Mouse (Mus musculus): Measurements from ENCODE around the gene Muc5b.
"Not testable (repeated sequence)": the region's sequence is repeated elsewhere in the genome, so short reads cannot be mapped to it uniquely, and the experiment has no call there.

Gene Muc5b

DNA sequence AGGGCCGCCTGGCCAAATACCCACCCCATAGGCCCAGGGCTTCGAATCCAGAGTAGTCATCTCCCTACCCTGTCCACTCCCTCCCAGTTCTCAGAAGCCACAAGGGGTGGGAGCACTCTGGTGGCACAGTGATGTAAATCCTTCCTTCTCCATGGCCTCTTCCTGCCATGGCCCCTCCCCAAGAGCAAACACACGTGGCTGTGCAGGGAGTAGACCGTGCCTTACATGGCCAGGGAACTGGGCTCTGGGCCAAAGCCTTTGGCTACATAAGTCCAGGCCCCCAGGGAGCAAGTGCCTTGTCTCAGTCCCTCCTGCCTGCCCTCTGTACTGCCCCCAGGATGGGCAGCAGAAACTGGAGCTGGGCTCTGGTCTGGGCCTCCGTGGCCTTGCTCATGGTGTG lies at the start of gene Muc5b:
Gene Muc5b, plus strand, starts transcription at position 292 of the 400 bp plus-strand sequence.
- DNase-seq (ENCODE audit: low spot score in 2 of 2): no peak

DNA sequence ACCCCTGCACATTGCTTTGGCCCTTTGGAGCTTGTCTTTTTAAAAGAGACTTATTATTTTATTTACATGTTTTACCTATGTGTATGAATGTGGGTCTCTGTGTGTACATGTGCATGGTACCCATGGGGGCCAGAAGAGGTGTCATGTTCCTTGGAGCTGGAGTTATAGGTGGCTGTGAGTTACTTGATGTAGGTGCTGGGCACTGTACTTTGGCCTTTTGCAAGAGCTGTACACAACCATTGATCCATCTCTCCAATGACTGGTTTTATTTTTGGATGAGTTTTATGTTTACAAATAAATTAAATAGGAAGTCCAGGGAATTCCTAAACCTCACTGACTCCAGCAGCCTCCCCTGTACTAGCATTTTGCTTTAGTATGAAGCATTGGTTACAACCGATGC lies 44.6 kb upstream of the Muc5b start:
- DNase-seq (ENCODE audit: low spot score in 2 of 2): no peak

DNA sequence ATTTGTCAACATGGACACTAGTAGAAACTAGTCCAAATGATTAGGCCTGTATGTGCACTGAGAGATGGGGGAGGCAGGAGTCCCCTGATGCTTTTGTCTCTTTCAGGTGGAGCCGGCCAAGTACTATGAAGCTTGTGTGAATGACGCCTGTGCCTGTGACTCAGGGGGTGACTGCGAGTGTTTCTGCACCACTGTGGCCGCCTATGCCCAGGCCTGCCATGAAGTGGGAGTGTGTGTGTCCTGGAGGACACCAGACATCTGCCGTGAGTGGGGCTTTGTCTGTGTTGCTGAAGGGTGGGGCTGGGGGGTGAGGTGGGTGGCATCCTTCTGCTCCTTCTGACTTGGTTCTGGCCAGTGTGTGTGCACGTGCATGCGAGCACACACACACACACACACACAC lies 35.7 kb upstream of the Muc5b start:
- DNase-seq (ENCODE audit: low spot score in 2 of 2): no peak

DNA sequence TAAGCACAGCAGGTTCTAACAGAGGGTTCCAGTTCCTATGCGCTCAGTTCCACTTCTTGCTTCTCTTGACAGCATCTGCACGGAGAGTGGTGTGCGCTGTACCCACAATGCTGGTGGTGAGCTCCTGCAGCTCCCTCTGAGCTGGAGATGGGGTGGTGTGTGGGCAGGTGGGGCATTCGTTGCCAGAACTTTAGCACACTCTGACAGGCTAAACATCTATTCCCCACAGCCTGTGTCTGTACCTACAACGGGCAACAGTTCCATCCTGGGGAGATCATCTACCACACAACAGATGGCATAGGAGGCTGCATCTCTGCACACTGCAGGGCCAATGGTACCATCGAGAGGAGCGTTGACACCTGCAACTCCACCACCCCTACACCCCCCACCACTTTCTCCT lies 33.5 kb upstream of the Muc5b start:
- DNase-seq (ENCODE audit: low spot score in 2 of 2): no peak

DNA sequence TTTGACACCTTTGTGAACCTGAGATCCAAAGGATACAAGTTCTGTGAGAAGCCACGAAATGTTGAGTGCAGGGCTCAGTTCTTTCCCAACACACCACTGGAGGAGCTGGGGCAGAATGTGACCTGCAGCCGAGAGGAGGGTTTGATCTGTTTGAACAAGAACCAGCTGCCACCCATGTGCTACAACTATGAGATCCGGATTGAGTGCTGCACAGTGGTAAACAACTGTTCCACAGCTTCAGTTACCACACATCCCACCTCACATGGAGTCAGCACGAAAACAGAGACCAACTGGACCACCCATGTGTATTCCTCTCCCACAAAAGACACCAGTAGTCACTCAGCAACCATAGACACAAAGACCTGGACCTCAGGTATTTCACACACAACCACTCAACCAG lies 31.0 kb upstream of the Muc5b start:
- not testable (repeated sequence) for DNase-seq (ENCODE audit: low spot score in 2 of 2)

DNA sequence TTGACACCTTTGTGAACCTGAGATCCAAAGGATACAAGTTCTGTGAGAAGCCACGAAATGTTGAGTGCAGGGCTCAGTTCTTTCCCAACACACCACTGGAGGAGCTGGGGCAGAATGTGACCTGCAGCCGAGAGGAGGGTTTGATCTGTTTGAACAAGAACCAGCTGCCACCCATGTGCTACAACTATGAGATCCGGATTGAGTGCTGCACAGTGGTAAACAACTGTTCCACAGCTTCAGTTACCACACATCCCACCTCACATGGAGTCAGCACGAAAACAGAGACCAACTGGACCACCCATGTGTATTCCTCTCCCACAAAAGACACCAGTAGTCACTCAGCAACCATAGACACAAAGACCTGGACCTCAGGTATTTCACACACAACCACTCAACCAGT lies 28.9 kb upstream of the Muc5b start:
- not testable (repeated sequence) for DNase-seq (ENCODE audit: low spot score in 2 of 2)

DNA sequence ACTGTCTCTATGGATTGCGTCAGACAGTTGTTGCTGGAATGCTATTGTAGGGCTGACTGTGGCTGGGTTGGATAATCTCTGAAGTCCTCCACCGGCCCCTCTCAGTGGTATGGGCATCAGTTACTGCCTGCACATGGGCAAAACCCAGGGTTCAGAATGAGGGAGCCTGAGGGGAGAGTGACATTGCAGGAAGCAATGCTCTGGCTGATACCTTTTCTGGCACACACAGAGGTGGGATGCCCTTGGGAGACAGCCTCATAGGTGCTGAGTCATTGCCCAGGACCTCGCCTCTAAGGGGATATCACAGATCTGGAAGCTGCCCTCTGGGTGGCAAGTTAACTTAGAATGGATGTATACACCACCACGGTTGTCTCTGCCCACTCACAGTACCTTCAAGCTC lies 25.5 kb upstream of the Muc5b start:
- no peak for DNase-seq (ENCODE audit: low spot score in 2 of 2)

DNA sequence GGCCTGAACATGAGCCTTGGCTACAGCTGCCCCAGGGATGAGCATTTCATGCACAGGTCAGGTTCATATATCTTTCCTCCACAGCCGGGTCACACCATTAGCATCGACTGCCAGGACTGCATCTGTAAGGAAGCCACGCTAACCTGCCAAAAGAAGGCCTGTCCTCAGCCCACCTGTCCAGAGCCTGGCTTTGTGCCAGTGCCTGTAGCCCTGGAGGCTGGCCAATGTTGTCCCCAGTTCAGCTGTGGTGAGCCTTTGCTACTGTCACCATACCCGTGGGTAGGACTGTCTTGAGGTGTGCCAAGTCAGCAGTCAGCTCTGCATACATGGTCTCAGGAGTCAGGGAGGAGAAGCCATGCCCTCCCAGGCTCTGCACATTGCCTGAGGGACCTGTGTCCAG lies 23.5 kb upstream of the Muc5b start:
- no peak for DNase-seq (ENCODE audit: low spot score in 2 of 2)

DNA sequence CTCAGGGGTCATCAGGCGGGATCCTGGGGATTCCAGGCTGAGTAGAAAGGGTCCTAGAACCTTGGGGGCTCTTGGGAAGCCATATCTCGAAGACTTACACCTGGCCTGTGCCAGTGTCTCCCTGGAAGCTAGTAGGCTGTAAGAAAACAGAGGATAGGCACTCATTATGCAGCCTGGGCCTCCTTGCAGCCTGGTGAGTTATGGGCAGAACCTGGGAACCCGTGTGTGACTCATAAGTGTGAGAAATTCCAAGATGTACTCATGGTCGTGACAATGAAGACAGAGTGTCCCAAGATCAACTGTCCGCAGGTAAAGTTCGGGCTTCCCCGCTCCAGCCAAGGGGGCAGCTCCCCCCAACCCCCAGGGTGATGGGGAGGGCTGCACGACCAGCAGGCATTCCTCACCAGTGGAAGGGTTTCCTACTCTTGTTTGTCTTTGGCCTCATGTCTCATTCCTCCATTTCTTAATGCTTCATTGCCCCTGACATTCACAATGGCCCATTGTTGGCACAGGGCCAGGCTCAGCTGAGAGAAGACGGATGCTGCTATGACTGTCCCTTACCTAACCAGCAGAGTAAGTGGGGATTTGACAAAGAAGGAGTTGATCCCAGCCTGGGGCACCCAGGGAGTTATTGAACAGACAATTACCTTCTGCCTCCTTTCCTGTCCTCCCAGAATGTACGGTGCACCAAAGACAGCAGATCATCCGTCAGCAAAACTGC lies 21.4 kb upstream of the Muc5b start:
- no peak for DNase-seq (ENCODE audit: low spot score in 2 of 2)

DNA sequence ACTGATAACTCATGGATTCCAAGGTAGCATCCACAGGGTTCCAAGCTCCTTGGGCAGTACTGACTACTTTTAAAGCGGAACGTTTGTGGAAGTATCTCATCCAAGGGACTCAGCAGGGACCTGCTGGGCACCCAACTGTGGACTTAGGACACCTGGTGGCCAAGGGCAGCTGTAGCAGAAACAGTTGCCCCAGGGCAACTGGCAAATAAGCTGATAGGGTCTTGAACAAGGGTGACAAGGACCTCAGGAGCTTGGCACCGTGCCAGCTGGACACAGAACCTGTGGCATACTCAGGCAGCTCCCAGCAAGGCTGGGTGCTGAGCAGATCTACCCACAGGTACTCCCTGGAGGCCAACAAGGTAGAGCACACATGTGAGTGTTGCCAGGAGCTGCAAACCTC lies 20.6 kb upstream of the Muc5b start:
- DNase-seq (ENCODE audit: low spot score in 2 of 2): no peak

DNA sequence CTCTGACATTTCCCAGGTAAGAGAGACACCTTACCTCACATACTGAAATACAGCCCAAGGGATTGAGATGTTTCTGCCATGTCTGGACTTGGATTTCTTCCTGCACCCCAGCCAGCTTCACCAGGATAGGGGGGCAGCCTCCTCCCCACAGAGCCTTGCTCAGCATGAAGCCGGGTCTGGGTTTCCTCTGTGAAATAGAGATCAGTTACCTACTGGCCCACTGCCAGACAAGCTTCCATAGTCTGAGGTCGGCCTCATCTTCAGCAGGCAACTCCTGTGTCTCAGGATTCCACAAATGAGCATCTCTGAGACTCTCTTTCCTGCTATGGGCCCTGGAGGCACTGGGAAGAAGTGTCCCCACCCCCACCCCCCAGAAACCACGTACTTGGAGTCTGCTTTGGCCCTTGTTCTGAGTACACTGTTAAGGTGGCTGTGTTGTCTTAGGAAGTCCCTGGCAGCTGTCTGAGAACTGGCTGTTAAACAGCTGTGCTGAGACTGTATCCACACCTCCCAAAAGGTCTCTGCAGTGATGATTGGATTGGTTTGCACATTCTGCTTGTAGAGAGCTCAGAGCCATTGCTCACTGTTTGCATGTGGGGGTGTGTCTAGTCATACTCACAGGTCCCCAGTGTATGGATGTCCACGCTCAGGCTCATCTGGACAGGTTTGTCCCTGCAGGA lies 16.1 kb upstream of the Muc5b start:
- DNase-seq (ENCODE audit: low spot score in 2 of 2): no peak

DNA sequence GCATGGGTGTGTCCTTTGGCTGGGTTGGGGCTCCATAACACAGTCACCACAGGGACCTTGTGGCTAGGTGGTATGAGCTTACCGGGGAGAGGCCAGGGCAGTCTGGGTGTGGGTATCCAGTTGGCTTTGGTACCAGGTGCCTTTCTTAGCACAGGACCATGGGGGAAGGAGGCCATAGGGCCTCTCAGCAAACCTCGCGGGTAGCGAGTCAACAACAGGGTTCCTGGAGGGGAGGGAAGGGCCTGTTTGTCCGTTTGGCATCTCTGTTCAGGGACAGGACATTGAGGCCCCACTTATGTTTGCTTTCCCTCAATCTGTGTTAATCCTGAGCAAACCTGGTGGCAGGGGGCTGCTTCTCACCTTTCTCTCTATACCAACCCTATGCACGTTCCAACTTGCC lies 15.2 kb upstream of the Muc5b start:
- no peak for DNase-seq (ENCODE audit: low spot score in 2 of 2)

DNA sequence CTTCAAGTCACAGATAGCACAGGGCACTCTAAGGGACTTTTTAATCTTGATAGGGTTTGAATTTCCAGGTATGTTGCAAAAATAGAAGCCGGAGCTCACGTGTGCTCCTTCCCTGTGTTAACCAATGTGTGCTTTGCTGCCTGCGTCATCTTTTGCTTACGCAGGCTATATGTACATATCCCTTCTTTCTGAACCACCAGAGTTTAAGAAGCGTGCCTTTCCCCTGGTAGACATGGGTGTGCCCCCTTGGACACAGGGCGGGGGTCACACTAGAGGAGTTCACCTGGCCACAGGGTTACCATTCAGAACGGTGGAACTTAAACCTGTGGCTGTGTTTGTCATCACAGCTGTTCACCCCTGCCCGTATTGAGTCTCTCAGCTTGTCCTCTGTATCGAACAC lies 14.5 kb upstream of the Muc5b start:
- no peak for DNase-seq (ENCODE audit: low spot score in 2 of 2)

DNA sequence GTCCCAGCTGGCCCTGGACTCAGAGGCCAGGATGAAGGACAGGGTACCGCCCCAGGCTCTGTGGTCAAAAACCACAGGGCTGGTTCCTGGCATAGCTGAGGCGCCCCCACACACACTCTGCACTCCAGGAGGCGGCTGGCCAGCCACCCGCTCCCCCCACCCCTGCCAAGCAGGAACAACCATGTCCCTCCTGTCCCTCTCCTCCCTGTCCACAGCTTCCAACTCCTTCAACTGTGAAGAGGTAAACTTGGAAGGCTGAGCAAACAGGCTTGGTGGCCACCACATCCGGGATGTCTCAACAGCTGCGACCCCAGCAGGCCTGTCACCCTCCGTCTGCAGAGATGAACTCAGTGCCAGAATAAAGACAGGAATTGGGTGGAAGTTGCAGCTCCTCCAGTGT lies 2.9 kb upstream of the Muc5b start:
- DNase-seq (ENCODE audit: low spot score in 2 of 2): peak; percentile 26 to 42

DNA sequence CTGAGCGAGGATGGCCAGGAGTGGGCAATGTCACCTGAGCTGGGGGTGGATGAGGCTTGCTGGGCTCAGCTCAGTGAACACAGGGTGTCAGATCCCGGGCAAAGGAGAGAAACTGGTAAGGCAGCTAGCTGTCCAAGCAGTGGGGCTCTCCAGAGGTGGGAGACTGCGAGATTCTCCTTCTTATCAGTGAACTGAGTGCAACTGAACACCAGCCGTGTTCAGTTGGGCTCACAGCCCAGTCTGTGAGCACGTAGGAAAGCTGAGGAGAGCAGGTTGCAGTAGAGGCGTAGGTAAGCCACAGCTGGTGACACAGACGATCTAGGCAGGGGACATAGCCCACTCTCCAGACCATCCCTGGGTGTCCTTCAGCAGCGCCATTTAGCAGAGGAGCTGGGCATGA lies 2.4 kb upstream of the Muc5b start:
- no peak for DNase-seq (ENCODE audit: low spot score in 2 of 2)

DNA sequence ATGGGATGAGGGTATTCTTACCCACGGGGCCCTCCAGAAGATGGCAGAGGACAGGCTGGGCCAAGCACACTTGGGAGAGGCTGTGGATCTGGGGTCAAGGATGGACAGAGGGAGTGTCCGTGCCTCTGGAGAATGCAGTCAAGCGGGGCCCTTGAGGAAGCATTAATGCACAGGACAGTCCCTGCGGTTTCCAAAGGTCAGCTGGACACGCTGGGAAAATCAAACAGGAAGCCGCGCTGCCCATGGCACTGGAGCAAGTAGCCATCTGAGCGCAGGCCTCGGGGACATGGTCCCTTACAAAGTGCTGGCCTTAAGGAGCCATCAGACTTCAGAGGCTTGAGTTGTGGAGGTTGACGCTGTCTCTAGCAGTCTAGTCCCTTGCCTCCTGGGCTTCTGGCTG lies 1.5 kb downstream of the Muc5b start:
- DNase-seq (ENCODE audit: low spot score in 2 of 2): no peak

DNA sequence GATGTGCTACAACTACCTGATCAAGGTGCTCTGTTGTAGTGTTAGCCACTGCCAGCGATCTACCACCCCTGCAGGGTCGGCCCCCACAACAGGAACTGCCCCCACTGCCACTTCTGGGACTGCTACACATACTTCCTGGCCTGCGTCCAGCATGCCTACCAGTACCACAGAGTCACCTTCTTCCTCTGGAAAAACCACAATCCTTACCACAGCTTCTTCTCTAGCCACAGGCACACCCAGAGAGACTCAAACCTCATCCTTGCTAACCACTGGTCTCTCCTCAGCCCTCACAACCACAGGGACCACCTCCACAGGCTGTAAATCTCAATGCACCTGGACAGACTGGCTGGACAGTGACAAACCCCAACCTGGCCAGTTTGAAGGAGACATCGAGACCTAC lies 22.2 kb downstream of the Muc5b start:
- no peak for DNase-seq (ENCODE audit: low spot score in 2 of 2)

DNA sequence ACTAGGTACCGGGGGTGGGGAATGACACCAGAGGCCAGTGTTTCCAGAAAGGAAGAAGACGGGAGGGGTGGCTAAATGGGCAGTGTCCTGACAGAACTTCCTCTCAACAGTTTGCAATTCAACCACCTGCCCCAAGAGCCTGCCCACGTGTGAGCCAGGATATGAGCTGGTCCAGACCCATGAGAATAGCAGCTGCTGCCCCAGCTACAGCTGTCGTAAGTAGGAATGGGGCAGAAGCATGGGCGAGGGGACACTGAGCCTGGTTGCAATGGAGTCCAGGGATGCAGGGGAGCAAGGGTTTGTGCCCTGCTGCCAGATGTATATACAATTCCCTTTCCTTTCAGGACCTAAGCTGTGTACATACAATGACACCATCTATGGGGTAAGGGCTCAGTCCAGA lies 30.8 kb downstream of the Muc5b start:
- no peak for DNase-seq (ENCODE audit: low spot score in 2 of 2)

DNA sequence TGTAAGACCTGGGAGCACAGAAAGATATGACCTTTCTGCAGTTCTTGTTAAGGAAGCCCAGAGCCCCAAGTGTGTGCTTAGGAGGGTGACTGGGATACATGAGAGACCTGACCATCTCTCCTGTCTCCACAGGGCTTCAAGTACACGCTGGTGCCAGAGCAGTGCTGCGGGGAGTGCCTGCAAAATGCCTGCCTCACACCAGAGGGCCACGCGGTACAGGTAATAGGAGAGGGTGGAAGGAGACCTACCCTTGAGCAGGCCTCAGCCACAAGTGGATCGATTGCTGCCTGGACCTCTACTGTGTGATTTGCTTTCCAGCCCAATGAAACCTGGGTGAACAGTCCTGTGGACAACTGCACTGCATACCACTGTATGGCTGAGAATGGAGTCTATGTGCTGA lies 31.7 kb downstream of the Muc5b start:
- DNase-seq (ENCODE audit: low spot score in 2 of 2): peak in 1 of 2 experiments; percentile 7

DNA sequence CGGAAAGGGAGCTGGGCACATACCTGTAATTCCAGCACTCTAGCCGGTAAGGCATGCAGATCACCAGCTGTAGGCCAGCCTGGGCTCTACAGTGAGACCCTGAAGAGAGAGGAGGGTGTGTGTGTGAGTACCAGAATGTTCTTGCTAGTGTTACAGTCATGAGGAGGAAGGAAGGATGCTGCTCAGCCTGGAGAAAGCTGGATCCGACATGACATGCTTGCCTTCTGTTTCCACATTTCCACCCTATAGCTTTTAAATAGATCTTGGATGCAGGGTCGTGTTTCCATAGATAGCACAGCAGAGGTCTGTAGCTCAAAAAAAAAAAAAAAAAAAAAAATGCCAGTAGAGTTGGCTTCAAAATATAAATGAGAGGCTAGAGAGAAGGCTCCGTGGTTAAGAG lies 36.0 kb downstream of the Muc5b start:
- no peak for DNase-seq (ENCODE audit: low spot score in 2 of 2)

DNA sequence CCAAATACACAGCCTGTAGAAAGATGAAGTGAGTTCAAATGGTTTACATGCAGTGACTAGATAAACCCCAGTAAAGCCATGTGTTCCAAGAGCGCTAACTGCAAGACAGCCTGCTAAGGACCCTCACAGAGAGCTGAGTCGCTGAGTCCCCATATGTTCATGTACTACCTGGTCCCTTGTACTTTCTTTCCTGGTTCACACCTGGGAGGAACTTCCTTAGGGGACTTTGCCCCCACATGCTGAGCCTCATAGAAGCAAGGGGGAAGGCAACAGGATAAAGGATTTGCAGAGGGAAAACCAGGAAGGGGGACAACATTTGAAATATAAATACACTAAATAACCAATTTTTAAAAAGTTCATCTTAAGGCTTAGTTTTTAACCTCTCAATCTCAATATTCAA lies 39.9 kb downstream of the Muc5b start:
- no peak for DNase-seq (ENCODE audit: low spot score in 2 of 2)

DNA sequence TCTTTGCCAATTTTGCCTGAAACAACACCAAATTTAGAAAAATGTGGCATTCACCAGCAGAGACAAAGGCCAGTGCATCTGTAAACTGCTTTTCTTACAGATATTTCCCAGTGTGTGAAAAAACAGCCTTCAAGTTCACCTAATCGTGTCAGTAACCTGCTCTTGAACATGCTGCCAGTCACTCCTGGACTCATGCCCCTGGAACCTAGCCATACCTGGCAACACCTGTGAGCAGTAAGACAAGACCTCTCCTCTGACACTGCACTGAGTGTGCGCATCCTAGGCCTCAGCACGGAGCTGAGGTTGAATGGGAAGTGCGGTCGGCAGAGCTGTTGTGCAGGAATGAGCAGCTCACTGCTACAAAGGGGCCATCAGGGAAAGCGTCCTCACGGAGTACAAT lies 53.3 kb downstream of the Muc5b start:
- DNase-seq (ENCODE audit: low spot score in 2 of 2): no peak

DNA sequence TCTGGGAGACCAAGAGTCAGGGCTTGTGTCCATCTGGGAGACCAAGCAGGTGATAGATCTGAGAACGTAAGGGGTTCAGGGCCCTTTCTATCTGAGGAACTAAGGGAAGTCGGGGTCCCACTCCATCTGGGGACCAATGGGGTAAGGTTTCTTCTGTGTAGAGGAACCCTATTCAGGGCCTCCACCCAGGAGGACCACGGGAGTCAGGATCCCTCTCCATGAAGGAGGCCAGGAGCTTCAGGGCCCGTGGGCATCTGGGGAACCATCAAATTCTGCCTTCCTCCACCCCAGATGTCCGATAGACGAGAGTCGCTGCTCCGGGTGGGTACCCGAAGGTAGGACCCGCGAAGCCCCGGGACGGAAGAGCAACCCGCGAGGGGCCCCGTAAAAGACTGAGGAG lies 63.0 kb downstream of the Muc5b start:
- DNase-seq (ENCODE audit: low spot score in 2 of 2): no peak

DNA sequence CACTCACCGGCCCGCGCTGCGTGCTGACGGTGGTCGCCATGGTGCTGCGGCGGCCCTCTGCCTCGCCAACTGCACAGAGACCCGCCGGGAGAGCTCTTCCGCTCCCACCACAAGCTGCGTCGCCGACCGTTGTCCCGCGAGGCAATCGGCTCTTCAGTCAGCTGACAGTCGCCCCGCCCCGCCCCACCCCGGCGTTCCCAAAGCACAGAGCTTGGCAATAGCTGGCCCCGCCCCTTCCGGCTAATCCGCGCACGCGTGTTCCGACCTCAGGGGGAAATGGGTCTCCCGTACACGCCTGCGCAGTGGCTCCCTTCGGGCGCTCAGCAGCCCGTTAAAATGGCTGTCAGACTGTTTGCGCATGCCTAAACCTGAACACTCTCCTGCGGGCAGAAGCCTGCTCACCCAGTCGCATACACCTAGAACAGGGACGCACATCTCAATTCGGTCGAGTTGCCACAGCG lies 63.4 kb downstream of the Muc5b start:
- DNase-seq (ENCODE audit: low spot score in 2 of 2): peak; percentile 99 to 100
